Mouse (Mus musculus): ENCODE data around the gene Capn15.

- no peak for TF ChIP-seq ZC3H11A (IDR thresholded peaks at IDR 0.05; ENCODE audit: borderline replicate concordance, low read depth, low read length)
- no peak for TF ChIP-seq MAFK (IDR thresholded peaks at IDR 0.05; ENCODE audit: insufficient read depth, low read depth, low read length)
- TF ChIP-seq CHD2 (IDR thresholded peaks at IDR 0.05; ENCODE audit: low read depth, low read length): no peak
- TF ChIP-seq HCFC1 (IDR thresholded peaks at IDR 0.05; ENCODE audit: borderline replicate concordance, insufficient read depth, low read length): no peak
Observed at GRCm38 (mm10) chr17:26021728-26022341, 36.2 kb upstream of the Capn15 start.
